Mouse (Mus musculus) stomach, embryonic 14.5 days (tissue): ENCODE measurements around the gene Brf1. TPM values are rescaled to one million over a fixed set of nuclear protein-coding genes. Genes with fewer than 3 reads are reported as not detected.

Experiments used
- microRNA-seq: library from miRNA; unstranded; fragments of <30 nt; microRNA quantifications from one replicate; pipeline ENCODE4, GENCODE M21; 2016
- polyA plus RNA-seq: library from polyadenylated mRNA; unstranded; fragments of >200 nt; fragmentation: Nextera tagmentation; extraction: Ambion mirVana; gene quantifications from 2 replicates; pipeline ENCODE4 v1.2.1, GENCODE M21; 2014

The Brf1 gene
- polyA plus RNA-seq, 1 experiment from 2014 or later, result 71.5 TPM

Small RNA genes lying within 50 kb of the gene (microRNA-seq; reads per million reads assigned to microRNA genes)
- gene Mir6941, result not detected

Other genes with a start within 250 kb of the Brf1 start
- gene Pld4, start 240.0 kb downstream of the Brf1 start, polyA plus RNA-seq, result 12.9 and 13.3 TPM in 2 replicates
- gene Ahnak2, start 198.0 kb downstream of the Brf1 start, polyA plus RNA-seq, result 4.6 and 5.0 TPM in 2 replicates
- 6.1 and 8.2 TPM in 2 replicates for gene Clba1, start 191.8 kb downstream of the Brf1 start, polyA plus RNA-seq
- 123 and 130 TPM in 2 replicates for gene Cdca4, start 171.3 kb downstream of the Brf1 start, polyA plus RNA-seq
- gene Gpr132, start 132.5 kb downstream of the Brf1 start, polyA plus RNA-seq, result 0.26 and 0.52 TPM in 2 replicates
- 8.4 and 8.5 TPM in 2 replicates for gene Jag2, start 70.9 kb downstream of the Brf1 start, polyA plus RNA-seq
- gene Nudt14, start 58.6 kb downstream of the Brf1 start, polyA plus RNA-seq, result 105 and 125 TPM in 2 replicates
- gene Btbd6, start 24.2 kb downstream of the Brf1 start, polyA plus RNA-seq, result 22.5 and 27.0 TPM in 2 replicates
- gene Pacs2, start 13.8 kb upstream of the Brf1 start, polyA plus RNA-seq, result 16.5 and 17.1 TPM in 2 replicates
- not detected in 2 replicates for gene Tex22, start 73.8 kb upstream of the Brf1 start, polyA plus RNA-seq
- 18.7 and 21.8 TPM in 2 replicates for gene Mta1, start 97.6 kb upstream of the Brf1 start, polyA plus RNA-seq
- gene Crip2, start 139.5 kb upstream of the Brf1 start, polyA plus RNA-seq, result 118 and 124 TPM in 2 replicates
- gene Crip1, start 145.6 kb upstream of the Brf1 start, polyA plus RNA-seq, result 233 and 261 TPM in 2 replicates
- 29.2 and 34.7 TPM in 2 replicates for gene Tedc1, start 155.7 kb upstream of the Brf1 start, polyA plus RNA-seq
- 6.3 and 7.2 TPM in 2 replicates for gene Tmem121, start 185.2 kb upstream of the Brf1 start, polyA plus RNA-seq